Mouse (Mus musculus): ENCODE measurements around the gene Tbx1. TPM values are rescaled to one million over a fixed set of nuclear protein-coding genes. Genes with fewer than 3 reads are reported as not detected.

Tbx1 gene
- polyA plus RNA-seq, 1 experiment from 2014 or later, result 0.64 TPM

DNA sequence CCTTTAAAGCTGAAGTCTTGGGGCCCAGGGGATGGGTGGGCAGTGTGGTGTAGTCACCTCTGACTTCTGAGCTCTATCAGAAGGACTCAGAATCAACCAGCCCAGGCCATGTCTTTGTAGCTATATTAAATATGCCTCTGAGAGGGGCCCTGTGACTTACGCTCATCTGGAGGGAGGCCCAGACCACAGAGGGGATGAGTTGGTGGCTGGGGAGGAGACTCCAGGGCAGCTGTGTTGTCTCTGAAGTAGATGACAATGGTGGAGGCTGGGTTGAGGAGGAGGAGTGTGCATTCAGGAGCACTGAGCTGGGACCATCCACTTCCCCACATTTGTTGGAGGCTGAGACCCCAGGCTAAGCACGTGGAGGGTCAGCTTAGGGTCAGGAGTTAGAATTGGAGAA lies 27.8 kb upstream of the Tbx1 start:
- ATAC-seq (ENCODE audit: low read depth), result no peak
- H3K4me2 ChIP-seq (ENCODE audit: low read depth, low read length), result no peak overlapping the region
- peaks cover 42% of the 10 kb centered on the region for H3K27me3 ChIP-seq (ENCODE audit: control insufficient read depth, insufficient read depth, low read length)
- H3K4me3 ChIP-seq (ENCODE audit: low read depth, low read length), result no peak overlapping the region
- no peaks in the 10 kb centered on the region for H3K9me3 ChIP-seq (ENCODE audit: control insufficient read depth, low read length)
- H3K27ac ChIP-seq (ENCODE audit: low read depth, low read length), result no peak overlapping the region
- H3K9ac ChIP-seq (replicated peaks; ENCODE audit: low read depth, low read length), result no peak overlapping the region
- H3K4me1 ChIP-seq (ENCODE audit: control insufficient read depth, insufficient read depth, low read length), result peaks cover 9% of the 10 kb centered on the region
- H3K36me3 ChIP-seq (ENCODE audit: control insufficient read depth, insufficient read depth, low read length), result peaks cover 10% of the 10 kb centered on the region
- 57% methylated on average over 2 of the region's 2 CpGs for WGBS

DNA sequence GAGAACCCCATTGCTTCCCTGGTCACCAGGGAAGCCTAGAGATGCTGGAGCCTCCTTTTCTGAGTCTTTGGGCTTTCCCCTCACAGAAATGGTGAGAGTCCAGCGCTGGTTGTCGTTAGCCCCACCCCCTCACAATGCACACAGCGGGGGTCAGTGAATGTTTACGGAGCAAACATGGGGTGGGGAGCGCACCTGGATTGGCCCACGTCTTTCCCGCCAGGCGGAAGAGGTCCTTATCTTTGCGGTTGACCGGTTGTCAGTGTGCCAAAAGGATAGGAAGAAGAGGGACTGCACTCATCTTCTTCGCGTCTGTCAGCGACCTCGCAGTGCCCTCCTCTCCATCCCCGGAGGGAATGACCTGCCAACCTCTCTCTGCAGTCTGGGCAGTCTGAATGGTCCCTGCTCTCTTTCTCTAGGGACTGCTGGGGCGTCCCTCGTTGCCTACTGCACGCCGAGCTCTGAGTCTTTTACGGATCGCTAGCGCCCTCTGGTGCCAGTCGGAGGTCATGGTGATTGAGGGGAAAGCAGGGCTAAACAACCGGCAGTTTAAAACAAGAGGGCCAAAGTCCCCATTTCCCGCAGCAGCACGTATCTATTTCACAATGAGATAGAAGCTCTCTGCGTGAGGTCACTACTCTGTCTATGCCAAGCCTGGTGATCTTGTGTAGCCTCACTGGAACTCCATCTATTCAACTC lies 27.0 kb upstream of the Tbx1 start:
- H3K4me1 ChIP-seq (ENCODE audit: control insufficient read depth, insufficient read depth, low read length), result peaks cover 9% of the 10 kb centered on the region
- H3K9me3 ChIP-seq (ENCODE audit: control insufficient read depth, low read length), result no peaks in the 10 kb centered on the region
- H3K27me3 ChIP-seq (ENCODE audit: control insufficient read depth, insufficient read depth, low read length), result peaks cover 34% of the 10 kb centered on the region
- peak overlapping the region; percentile 3; the same call in 1 of the 2 replicates for H3K4me3 ChIP-seq (ENCODE audit: low read depth, low read length)
- no peak overlapping the region for H3K27ac ChIP-seq (ENCODE audit: low read depth, low read length)
- H3K36me3 ChIP-seq (ENCODE audit: control insufficient read depth, insufficient read depth, low read length), result peaks cover 2% of the 10 kb centered on the region
- H3K9ac ChIP-seq (replicated peaks; ENCODE audit: low read depth, low read length), result peak overlapping the region; percentile 21; the same call in 1 of the 2 replicates
- peak; percentile 56 for ATAC-seq (ENCODE audit: low read depth)
- WGBS, result 3% methylated on average over 27 of the region's 27 CpGs
- peak overlapping the region; percentile 52 for H3K4me2 ChIP-seq (ENCODE audit: low read depth, low read length)

DNA sequence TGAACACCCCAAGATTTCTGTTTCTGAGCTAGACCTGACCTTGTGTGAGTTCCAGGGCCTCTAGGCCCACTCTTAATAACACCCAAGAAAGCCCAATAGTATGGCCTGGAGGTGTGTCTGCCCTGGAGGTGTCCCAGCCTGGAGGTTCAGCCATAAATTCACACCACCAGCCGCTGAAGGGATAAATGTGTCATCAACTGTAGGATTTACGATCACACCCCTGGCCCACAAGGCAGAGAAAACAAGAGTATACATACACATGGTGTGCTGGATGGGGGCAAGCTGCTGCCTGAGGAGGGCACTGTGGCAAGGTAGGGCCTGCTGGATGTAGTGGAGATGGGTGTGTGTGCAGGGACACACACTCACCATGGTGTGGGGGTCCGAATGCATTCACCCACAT lies 22.8 kb upstream of the Tbx1 start:
- Histone ChIP-seq H3K27me3 (ENCODE audit: control insufficient read depth, insufficient read depth, low read length) (no peaks in the 10 kb centered on the region), H3K9ac (replicated peaks; ENCODE audit: low read depth, low read length) (no peak overlapping the region), H3K4me1 (ENCODE audit: control insufficient read depth, insufficient read depth, low read length) (no peaks in the 10 kb centered on the region), H3K9me3 (ENCODE audit: control insufficient read depth, low read length) (no peaks in the 10 kb centered on the region), H3K36me3 (ENCODE audit: control insufficient read depth, insufficient read depth, low read length) (no peaks in the 10 kb centered on the region), H3K27ac (ENCODE audit: low read depth, low read length) (no peak overlapping the region), H3K4me2 (ENCODE audit: low read depth, low read length) (no peak overlapping the region), H3K4me3 (ENCODE audit: low read depth, low read length) (no peak overlapping the region)
- WGBS, result 60% methylated on average over 3 of the region's 3 CpGs
- no peak for ATAC-seq (ENCODE audit: low read depth)

DNA sequence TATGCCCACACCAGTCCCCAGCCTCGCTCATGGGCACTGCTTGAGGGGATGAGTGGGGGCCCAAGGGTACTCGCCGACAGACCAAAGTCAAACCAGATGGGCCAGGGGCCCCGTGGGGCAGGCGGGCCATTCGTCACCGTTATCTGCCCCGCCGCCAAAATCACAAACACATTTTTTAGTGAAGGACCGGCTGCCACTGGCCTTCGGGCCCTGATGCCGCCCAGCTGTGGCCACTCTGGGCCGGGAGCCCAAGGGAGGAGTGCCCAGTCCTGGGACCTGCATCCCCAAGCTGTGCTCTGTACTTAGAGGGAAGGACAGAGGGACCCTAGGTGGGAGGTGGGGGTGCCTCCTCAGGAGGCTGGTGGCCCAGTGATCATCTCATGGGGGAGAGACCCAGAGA lies 21.3 kb upstream of the Tbx1 start:
- Histone ChIP-seq H3K27me3 (ENCODE audit: control insufficient read depth, insufficient read depth, low read length) (0 out of 2 replicates have a peak, but pooled peaks cover 3% of the 10 kb centered on the region), H3K4me2 (ENCODE audit: low read depth, low read length) (no peak overlapping the region), H3K9ac (replicated peaks; ENCODE audit: low read depth, low read length) (no peak overlapping the region), H3K27ac (ENCODE audit: low read depth, low read length) (no peak overlapping the region), H3K4me1 (ENCODE audit: control insufficient read depth, insufficient read depth, low read length) (no peaks in the 10 kb centered on the region), H3K36me3 (ENCODE audit: control insufficient read depth, insufficient read depth, low read length) (no peaks in the 10 kb centered on the region), H3K9me3 (ENCODE audit: control insufficient read depth, low read length) (no peaks in the 10 kb centered on the region), H3K4me3 (ENCODE audit: low read depth, low read length) (no peak overlapping the region)
- ATAC-seq (ENCODE audit: low read depth), result no peak
- WGBS, result 49% methylated on average over 13 of the region's 13 CpGs

DNA sequence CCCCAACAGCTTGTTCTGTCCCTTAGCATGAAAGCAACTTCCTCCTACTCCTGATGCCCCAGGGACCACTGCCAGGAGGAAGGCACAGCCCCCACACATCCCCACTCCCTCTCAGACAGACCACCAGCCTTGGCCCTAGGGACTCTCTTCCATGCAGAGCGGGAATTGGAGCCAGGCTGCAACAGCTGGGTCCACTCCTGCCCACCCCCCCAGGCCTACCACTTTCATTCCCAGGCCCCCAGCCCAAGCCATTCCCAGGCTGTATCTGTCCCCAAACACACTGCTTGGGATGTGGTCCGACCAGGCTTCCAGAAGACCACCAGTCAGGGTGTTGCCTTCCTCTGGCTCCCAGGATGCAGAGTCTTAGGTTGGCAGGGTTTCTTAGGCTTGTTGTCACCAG lies 18.6 kb upstream of the Tbx1 start:
- Histone ChIP-seq H3K27me3 (ENCODE audit: control insufficient read depth, insufficient read depth, low read length) (0 out of 2 replicates have a peak, but pooled peaks cover 3% of the 10 kb centered on the region), H3K4me2 (ENCODE audit: low read depth, low read length) (no peak overlapping the region), H3K27ac (ENCODE audit: low read depth, low read length) (no peak overlapping the region), H3K4me1 (ENCODE audit: control insufficient read depth, insufficient read depth, low read length) (no peaks in the 10 kb centered on the region), H3K36me3 (ENCODE audit: control insufficient read depth, insufficient read depth, low read length) (no peaks in the 10 kb centered on the region), H3K4me3 (ENCODE audit: low read depth, low read length) (no peak overlapping the region), H3K9me3 (ENCODE audit: control insufficient read depth, low read length) (no peaks in the 10 kb centered on the region), H3K9ac (replicated peaks; ENCODE audit: low read depth, low read length) (no peak overlapping the region)
- WGBS, result 73% methylated on average over 2 of the region's 2 CpGs
- ATAC-seq (ENCODE audit: low read depth), result no peak

DNA sequence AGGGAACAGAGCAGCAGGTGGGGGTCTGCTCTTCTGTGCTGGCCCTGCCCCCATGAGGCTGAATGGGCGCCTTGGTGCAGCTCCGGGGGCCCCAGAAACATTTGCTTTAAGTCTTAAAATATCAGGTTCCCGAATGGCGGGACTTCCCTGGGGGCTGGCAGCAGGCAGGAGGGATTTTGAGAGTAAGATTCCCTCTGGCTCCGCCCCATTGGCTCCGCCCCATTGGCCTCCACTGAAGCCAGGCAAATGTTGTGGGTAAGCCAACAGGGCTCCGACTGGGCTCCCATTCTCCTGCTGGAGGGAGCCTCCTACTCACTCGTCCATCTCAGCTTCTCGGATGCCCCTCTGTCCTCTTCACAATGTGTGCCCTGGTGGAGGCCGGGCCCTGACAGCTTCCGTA lies 17.8 kb upstream of the Tbx1 start:
- no peaks in the 10 kb centered on the region for H3K4me1 ChIP-seq (ENCODE audit: control insufficient read depth, insufficient read depth, low read length)
- no peak overlapping the region for H3K4me2 ChIP-seq (ENCODE audit: low read depth, low read length)
- no peak for ATAC-seq (ENCODE audit: low read depth)
- H3K27me3 ChIP-seq (ENCODE audit: control insufficient read depth, insufficient read depth, low read length), result 0 out of 2 replicates have a peak, but pooled peaks cover 3% of the 10 kb centered on the region
- H3K9ac ChIP-seq (replicated peaks; ENCODE audit: low read depth, low read length), result no peak overlapping the region
- H3K9me3 ChIP-seq (ENCODE audit: control insufficient read depth, low read length), result no peaks in the 10 kb centered on the region
- no peak overlapping the region for H3K27ac ChIP-seq (ENCODE audit: low read depth, low read length)
- H3K4me3 ChIP-seq (ENCODE audit: low read depth, low read length), result no peak overlapping the region
- no peaks in the 10 kb centered on the region for H3K36me3 ChIP-seq (ENCODE audit: control insufficient read depth, insufficient read depth, low read length)
- WGBS, result 3% methylated on average over 11 of the region's 11 CpGs

DNA sequence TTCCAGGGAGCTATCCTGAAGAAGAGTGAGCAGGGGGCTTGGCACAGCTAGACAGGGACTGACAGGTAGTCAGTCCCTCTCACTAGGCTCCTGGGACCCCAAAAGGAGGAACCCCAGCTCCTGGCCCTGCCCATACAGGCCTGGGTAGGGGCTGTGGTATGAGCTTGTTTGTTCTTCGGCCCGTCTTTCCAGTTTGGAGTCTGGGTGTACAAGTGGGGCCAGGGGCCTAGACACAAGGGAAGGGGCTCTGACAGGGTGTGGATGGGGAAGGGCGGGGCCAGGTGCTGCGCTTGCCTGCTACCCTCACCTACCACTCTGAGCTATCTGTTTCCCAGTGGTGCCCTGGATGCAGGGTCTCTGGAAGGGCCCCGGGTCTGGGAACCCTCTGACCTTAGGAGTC lies 15.2 kb upstream of the Tbx1 start:
- Histone ChIP-seq H3K4me2 (ENCODE audit: low read depth, low read length) (no peak overlapping the region), H3K9me3 (ENCODE audit: control insufficient read depth, low read length) (no peaks in the 10 kb centered on the region), H3K27me3 (ENCODE audit: control insufficient read depth, insufficient read depth, low read length) (0 out of 2 replicates have a peak, but pooled peaks cover 3% of the 10 kb centered on the region), H3K9ac (replicated peaks; ENCODE audit: low read depth, low read length) (no peak overlapping the region), H3K27ac (ENCODE audit: low read depth, low read length) (no peak overlapping the region), H3K4me1 (ENCODE audit: control insufficient read depth, insufficient read depth, low read length) (no peaks in the 10 kb centered on the region), H3K36me3 (ENCODE audit: control insufficient read depth, insufficient read depth, low read length) (no peaks in the 10 kb centered on the region), H3K4me3 (ENCODE audit: low read depth, low read length) (no peak overlapping the region)
- ATAC-seq (ENCODE audit: low read depth), result no peak
- WGBS, result 74% methylated on average over 5 of the region's 5 CpGs

DNA sequence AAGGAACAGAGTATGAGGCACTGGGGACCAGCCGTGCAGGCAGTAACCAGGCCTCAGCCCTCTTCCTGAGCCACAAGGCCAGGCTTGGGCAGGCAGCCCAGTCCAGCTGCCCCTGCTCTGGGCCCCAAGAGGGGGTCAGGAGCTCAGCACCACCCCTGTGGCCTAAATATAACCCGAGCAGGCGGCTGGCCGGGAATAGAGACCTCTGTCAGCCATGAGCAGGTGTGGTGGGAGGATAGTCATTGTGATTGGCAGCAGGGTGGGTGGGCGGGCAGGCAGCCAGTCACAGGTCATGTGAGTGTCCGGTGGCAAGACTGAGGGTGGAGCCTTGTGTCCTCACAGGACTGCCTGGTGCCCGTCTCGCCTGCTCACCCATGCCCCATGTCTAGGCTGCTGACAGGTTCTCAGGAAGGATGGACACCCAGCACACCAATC lies 13.8 kb upstream of the Tbx1 start:
- Histone ChIP-seq H3K9ac (replicated peaks; ENCODE audit: low read depth, low read length) (no peak overlapping the region), H3K9me3 (ENCODE audit: control insufficient read depth, low read length) (no peaks in the 10 kb centered on the region), H3K27ac (ENCODE audit: low read depth, low read length) (no peak overlapping the region), H3K4me1 (ENCODE audit: control insufficient read depth, insufficient read depth, low read length) (no peaks in the 10 kb centered on the region), H3K4me3 (ENCODE audit: low read depth, low read length) (no peak overlapping the region), H3K4me2 (ENCODE audit: low read depth, low read length) (no peak overlapping the region), H3K27me3 (ENCODE audit: control insufficient read depth, insufficient read depth, low read length) (0 out of 2 replicates have a peak, but pooled peaks cover 3% of the 10 kb centered on the region), H3K36me3 (ENCODE audit: control insufficient read depth, insufficient read depth, low read length) (no peaks in the 10 kb centered on the region)
- 64% methylated on average over 8 of the region's 8 CpGs for WGBS
- no peak for ATAC-seq (ENCODE audit: low read depth)

DNA sequence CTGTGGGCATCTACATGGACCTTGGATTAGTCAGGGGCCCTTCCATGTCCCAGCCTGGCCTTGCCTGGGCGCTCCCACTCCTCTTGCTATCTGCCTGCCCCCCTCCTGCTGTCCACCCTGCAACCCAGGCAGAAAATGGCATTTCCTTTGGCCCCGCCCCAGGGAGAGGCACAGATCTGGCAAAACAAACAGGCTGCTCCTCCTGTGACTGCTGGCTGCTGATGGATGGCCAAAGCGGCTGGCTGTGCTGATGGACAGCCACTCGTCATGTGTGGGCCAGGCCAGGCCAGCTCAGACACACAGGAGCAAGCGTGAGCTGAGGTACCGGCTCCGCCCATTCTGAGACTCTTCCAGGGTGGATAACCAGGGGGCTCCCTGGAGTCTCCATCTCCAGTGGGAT lies 11.0 kb upstream of the Tbx1 start:
- 69% methylated on average over 7 of the region's 7 CpGs for WGBS
- Histone ChIP-seq H3K36me3 (ENCODE audit: control insufficient read depth, insufficient read depth, low read length) (no peaks in the 10 kb centered on the region), H3K4me1 (ENCODE audit: control insufficient read depth, insufficient read depth, low read length) (no peaks in the 10 kb centered on the region), H3K4me3 (ENCODE audit: low read depth, low read length) (no peak overlapping the region), H3K9me3 (ENCODE audit: control insufficient read depth, low read length) (no peaks in the 10 kb centered on the region), H3K4me2 (ENCODE audit: low read depth, low read length) (no peak overlapping the region), H3K27ac (ENCODE audit: low read depth, low read length) (no peak overlapping the region), H3K27me3 (ENCODE audit: control insufficient read depth, insufficient read depth, low read length) (no peaks in the 10 kb centered on the region), H3K9ac (replicated peaks; ENCODE audit: low read depth, low read length) (no peak overlapping the region)
- ATAC-seq (ENCODE audit: low read depth), result no peak
